Mouse (Mus musculus): ENCODE data around the gene Dusp9. TPM values are rescaled to one million over a fixed set of nuclear protein-coding genes. Genes with fewer than 3 reads are reported as not detected.
A peak's percentile ranks its signal among the peaks of the same experiment; 100 is the strongest.

The Dusp9 gene
- polyA plus RNA-seq (2015; fragmentation: Nextera tagmentation; extraction: Ambion mirVana): 6.0 and 6.3 TPM in 2 replicates

DNA sequence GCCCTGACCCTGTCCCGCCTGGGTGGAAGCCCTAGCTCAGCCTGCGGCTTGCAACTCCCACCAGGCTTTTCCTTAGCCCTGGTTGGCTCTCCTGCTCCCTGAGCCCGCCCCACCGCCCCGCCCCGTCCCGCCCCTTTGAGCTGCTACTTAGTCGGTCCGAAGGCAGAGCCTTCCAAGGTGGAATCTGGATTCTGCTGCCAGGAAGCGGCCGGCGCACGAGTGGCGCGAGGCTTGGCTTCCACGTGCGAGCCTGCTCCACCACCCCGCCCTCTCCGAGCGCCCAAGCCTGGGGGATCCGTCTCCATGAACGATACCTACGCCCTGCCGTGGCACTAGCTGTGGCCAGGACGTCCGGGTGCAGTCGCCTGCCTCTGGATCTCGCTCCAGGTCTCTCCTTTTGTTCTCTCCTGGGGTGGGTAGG, at the start of gene Dusp9:
TSS of gene Dusp9 (plus strand) at position 165 of the 421 bp plus-strand sequence.
- 10% methylated on average over 27 of the region's 28 CpGs for WGBS
- no peaks in the 10 kb centered on the region for H3K9me3 ChIP-seq
- peak within 1 kb of the TSS; percentile 72 for H3K4me2 ChIP-seq
- H3K4me1 ChIP-seq: peaks cover 9% of the 10 kb centered on the region
- H3K27ac ChIP-seq (replicated peaks): no peak within 1 kb of the TSS
- H3K27me3 ChIP-seq (replicated peaks): peaks cover 94% of the 10 kb centered on the region
- H3K9ac ChIP-seq: peak within 1 kb of the TSS; percentile 73
- no peaks in the 10 kb centered on the region for H3K36me3 ChIP-seq
- H3K4me3 ChIP-seq: peak within 1 kb of the TSS; percentile 48
- no peak for ATAC-seq (ENCODE audit: extremely low read depth, insufficient number of reproducible peaks, low FRiP score, low TSS enrichment)

DNA sequence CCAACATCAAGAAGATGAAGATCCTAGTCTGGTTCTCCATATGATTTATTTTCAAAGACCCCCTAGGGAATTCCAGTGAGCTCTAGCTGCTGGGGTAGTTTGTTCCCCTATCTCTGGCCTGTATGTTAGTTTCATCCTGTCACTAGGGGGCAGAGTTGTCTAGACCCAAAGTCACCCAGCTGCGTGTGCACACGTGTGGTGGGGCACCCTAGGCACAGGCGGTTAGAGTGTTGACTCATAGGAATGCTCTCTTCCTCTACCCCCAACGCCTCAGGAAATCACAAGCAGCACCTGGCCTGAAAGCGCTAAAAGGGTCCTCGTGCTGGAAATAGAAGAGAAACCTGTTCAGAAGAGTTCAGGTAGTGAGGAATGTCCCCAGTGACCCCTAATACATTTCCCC, 46.0 kb upstream of the Dusp9 start:
- 18% methylated on average over 6 of the region's 6 CpGs for WGBS
- Histone ChIP-seq H3K4me1 (peaks cover 6% of the 10 kb centered on the region; the same call in 1 of the 2 replicates), H3K4me3 (no peak overlapping the region), H3K36me3 (no peaks in the 10 kb centered on the region), H3K4me2 (no peak overlapping the region), H3K27ac (replicated peaks) (no peak overlapping the region), H3K9me3 (no peaks in the 10 kb centered on the region), H3K27me3 (replicated peaks) (peaks cover 29% of the 10 kb centered on the region), H3K9ac (no peak overlapping the region)
- ATAC-seq (ENCODE audit: extremely low read depth, insufficient number of reproducible peaks, low FRiP score, low TSS enrichment): no peak

DNA sequence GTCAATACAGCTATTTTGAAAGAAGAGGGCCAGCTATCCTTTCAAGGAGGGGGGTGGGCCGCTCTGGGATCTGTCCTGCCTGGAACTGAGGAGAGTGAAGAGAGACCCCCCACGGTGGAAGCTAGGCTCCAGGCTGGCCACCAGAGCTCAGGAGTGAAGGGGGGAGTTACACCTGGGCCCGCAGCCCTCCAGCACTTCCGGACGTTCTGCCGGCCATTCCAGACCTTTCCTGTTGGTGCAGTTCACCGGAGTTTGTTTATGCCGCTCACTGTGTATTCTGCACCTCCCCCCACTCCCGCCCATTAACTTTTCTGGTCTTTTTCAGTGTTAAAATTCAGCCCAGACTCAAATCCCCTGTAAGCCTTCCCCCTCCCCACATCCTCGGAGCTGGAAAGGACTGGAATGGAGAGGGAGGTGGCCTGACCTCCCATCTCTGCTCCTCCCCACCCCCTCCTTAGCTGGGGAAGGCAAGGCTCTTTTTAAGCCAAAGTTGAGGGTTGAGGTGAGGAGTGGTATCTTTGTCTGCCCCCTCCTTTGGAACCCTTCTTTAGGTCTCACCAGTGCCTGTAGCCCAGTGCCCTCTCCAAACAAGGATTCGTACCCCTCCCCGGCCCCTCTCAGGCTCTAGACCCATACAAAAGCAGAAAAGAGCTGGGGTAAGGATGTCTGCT, 44.6 kb upstream of the Dusp9 start:
- no peak for ATAC-seq (ENCODE audit: extremely low read depth, insufficient number of reproducible peaks, low FRiP score, low TSS enrichment)
- Histone ChIP-seq H3K4me3 (no peak overlapping the region), H3K9me3 (no peaks in the 10 kb centered on the region), H3K9ac (no peak overlapping the region), H3K27ac (replicated peaks) (no peak overlapping the region), H3K4me1 (peaks cover 6% of the 10 kb centered on the region; the same call in 1 of the 2 replicates), H3K27me3 (replicated peaks) (peaks cover 25% of the 10 kb centered on the region), H3K4me2 (0 out of 2 replicates have a peak overlapping the region, but pooled peaks have one; percentile 9), H3K36me3 (no peaks in the 10 kb centered on the region)
- WGBS: 38% methylated on average over 12 of the region's 12 CpGs

DNA sequence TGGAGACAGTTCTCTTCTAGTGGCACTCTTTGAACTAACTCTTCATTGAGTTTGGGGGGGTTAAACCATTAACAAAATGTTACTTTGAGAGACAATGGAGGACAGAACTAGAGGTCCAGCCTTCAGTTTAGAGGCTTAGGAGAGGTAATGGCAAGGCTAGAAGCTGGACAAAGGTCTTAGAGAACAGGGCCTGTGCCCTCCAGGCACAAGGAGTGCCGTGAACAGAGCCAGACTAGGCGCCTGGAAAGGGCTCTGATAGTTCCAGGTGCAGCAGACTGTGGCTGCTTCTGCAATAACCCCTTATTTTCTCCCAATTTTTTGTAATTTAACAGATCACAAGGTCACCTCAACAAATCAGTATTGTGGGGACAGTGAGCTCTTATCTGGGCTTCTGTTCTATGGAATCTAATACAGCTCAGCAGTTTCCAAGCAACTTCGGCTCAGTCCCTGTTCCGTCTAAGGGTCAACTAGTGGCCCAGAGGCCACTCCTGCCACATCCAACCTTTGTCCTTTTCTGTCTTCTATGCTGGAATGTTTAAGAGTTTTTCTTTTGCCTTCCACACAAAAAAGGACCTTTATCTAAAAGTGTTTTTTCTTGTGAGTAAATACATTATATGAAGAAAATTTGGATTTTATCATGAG, 43.8 kb upstream of the Dusp9 start:
- 53% methylated on average over 4 of the region's 4 CpGs for WGBS
- H3K36me3 ChIP-seq: no peaks in the 10 kb centered on the region
- H3K27ac ChIP-seq (replicated peaks): no peak overlapping the region
- H3K4me1 ChIP-seq: peaks cover 6% of the 10 kb centered on the region; the same call in 1 of the 2 replicates
- H3K27me3 ChIP-seq (replicated peaks): peaks cover 25% of the 10 kb centered on the region
- H3K4me2 ChIP-seq: no peak overlapping the region
- no peaks in the 10 kb centered on the region for H3K9me3 ChIP-seq
- no peak overlapping the region for H3K4me3 ChIP-seq
- no peak overlapping the region for H3K9ac ChIP-seq
- no peak for ATAC-seq (ENCODE audit: extremely low read depth, insufficient number of reproducible peaks, low FRiP score, low TSS enrichment)

DNA sequence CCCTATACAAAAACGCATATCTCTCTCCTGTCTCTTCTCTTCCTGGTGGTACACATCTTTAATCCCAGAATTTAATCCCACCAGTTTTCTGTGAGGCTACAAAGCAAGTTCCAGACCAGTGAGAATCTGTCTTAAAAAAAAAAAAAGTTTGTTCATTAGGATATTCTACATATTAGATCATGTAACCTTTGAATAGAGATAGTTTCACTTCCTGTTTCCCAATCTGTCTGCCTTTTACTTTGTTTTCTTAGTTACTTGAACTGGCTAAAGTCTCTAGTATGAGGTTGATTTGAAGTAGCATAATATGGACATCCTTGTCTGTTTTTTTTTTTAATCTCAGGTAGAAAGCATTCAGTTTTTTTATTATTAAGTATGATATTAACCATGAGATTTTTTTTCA, 37.8 kb upstream of the Dusp9 start:
- H3K4me3 ChIP-seq: no peak overlapping the region
- H3K36me3 ChIP-seq: no peaks in the 10 kb centered on the region
- H3K4me1 ChIP-seq: no peaks in the 10 kb centered on the region
- no peak overlapping the region for H3K4me2 ChIP-seq
- ATAC-seq (ENCODE audit: extremely low read depth, insufficient number of reproducible peaks, low FRiP score, low TSS enrichment): no peak
- no peaks in the 10 kb centered on the region for H3K9me3 ChIP-seq
- no peaks in the 10 kb centered on the region for H3K27me3 ChIP-seq (replicated peaks)
- no peak overlapping the region for H3K9ac ChIP-seq
- H3K27ac ChIP-seq (replicated peaks): no peak overlapping the region
- 47% methylated on average over 1 of the region's 1 CpGs for WGBS

DNA sequence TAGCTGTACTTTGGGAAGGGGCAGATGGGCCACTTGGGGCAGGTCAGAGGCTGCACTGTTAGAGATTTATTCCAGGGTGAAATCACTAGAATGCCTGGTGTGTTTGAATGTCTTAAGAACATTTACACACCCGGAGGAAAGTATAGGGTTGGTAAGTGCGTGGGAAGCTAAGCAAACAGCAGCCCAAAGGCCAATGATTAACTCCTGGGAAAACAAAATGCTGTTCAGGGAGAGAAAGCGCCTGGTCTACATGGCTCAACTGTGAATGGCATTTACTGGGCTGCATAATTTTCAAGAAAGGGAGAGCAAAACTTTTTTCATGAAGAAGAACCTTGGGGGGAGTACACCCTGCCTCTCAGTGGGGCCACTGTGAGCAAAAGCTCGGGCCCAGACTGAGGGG, 25.6 kb upstream of the Dusp9 start:
- WGBS: 66% methylated on average over 4 of the region's 4 CpGs
- Histone ChIP-seq H3K9ac (no peak overlapping the region), H3K27ac (replicated peaks) (no peak overlapping the region), H3K4me3 (no peak overlapping the region), H3K9me3 (no peaks in the 10 kb centered on the region), H3K4me2 (no peak overlapping the region), H3K27me3 (replicated peaks) (no peaks in the 10 kb centered on the region; the same call in 1 of the 2 replicates), H3K36me3 (no peaks in the 10 kb centered on the region), H3K4me1 (no peaks in the 10 kb centered on the region)
- no peak for ATAC-seq (ENCODE audit: extremely low read depth, insufficient number of reproducible peaks, low FRiP score, low TSS enrichment)

DNA sequence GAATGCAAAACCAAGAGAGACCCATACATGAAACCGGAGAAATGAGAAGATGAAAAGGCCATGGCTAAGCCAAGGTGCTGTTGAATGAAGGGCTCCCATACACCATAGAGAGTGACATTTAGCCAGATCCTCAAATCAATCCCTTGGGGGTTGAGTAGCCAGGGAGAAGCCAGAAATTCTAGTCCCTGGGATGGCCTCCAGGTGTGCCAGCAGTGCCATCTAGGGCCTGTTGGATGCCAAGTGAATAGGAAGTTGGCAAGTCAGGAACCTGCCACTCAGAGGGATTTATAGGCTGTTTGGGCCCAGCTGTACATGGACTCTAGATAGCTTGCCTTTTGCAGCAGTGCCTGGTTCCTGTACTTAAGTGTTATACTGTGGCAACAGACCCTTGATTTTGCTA, 23.3 kb upstream of the Dusp9 start:
- Histone ChIP-seq H3K4me3 (no peak overlapping the region), H3K27me3 (replicated peaks) (no peaks in the 10 kb centered on the region; the same call in 1 of the 2 replicates), H3K4me2 (no peak overlapping the region), H3K36me3 (no peaks in the 10 kb centered on the region), H3K9me3 (no peaks in the 10 kb centered on the region), H3K27ac (replicated peaks) (no peak overlapping the region), H3K9ac (no peak overlapping the region), H3K4me1 (no peaks in the 10 kb centered on the region)
- WGBS: 90% methylated on average over 1 of the region's 1 CpGs
- ATAC-seq (ENCODE audit: extremely low read depth, insufficient number of reproducible peaks, low FRiP score, low TSS enrichment): no peak

DNA sequence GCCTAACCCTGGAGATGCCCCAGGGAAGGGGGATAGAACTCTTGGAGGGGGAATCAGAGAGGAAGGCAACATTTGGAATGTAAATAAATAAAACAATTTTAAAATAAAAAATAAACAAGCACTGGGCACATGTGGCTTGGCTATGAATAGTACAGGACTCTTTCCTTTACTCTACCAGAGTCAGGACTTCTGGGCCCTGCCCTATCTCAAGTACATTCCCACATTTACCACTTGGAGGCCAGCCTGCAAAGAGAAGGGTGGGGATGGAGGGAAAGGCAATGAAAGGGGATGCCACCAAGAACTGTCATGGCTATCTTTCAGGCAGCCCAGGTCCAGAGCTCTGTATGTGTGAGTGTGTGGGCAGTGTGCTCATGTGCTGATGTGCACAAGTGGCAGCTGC, 19.8 kb upstream of the Dusp9 start:
- no peak for ATAC-seq (ENCODE audit: extremely low read depth, insufficient number of reproducible peaks, low FRiP score, low TSS enrichment)
- no peak overlapping the region for H3K9ac ChIP-seq
- no peaks in the 10 kb centered on the region for H3K36me3 ChIP-seq
- no peaks in the 10 kb centered on the region; the same call in none of the 2 replicates for H3K27me3 ChIP-seq (replicated peaks)
- no peaks in the 10 kb centered on the region for H3K4me1 ChIP-seq
- no peak overlapping the region for H3K4me2 ChIP-seq
- no peaks in the 10 kb centered on the region for H3K9me3 ChIP-seq
- no peak overlapping the region for H3K27ac ChIP-seq (replicated peaks)
- H3K4me3 ChIP-seq: no peak overlapping the region

DNA sequence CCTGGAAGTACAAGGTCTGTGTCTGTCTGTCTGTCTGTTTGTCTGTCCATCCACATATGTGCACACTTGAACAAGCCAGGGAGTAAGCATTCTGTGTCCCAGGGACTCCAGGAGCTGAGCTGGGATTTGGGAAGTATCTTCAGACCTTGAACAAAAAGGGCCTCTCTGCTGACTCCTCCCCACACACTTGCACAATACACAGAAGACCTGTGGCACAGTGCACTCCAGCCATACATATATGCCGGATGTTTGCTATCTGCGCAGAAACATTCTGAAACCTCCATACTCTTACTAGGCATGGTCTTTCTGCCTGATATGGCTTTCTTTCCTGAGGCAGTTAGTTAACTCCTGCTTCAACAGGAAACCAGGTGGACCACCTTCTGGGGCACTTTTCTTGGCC, 19.3 kb upstream of the Dusp9 start:
- Histone ChIP-seq H3K4me2 (no peak overlapping the region), H3K36me3 (no peaks in the 10 kb centered on the region), H3K27ac (replicated peaks) (no peak overlapping the region), H3K4me3 (no peak overlapping the region), H3K9me3 (no peaks in the 10 kb centered on the region), H3K4me1 (no peaks in the 10 kb centered on the region), H3K27me3 (replicated peaks) (no peaks in the 10 kb centered on the region; the same call in none of the 2 replicates), H3K9ac (no peak overlapping the region)
- ATAC-seq (ENCODE audit: extremely low read depth, insufficient number of reproducible peaks, low FRiP score, low TSS enrichment): no peak
- WGBS: 73% methylated on average over 2 of the region's 2 CpGs

DNA sequence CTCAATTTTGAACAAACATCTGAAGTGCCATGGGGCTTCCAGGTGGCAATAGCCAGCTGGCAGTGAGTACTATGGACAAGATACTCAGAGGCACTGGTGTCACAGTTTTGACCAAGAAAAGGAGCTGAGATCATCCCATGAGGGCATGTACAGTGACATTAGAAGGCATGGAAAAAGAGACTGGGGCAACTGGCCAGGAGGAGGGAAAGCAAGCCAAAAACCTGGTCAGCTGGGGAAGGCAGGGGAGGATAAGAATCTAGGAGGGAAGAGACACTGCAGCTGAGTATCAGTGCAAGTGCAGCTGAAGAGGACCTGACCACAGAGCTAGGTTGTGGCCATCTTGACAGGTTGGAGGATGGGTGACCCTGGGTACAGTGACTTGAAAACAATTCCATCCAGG, 12.2 kb upstream of the Dusp9 start:
- Histone ChIP-seq H3K27me3 (replicated peaks) (peaks cover 32% of the 10 kb centered on the region), H3K27ac (replicated peaks) (no peak overlapping the region)
- ATAC-seq (ENCODE audit: extremely low read depth, insufficient number of reproducible peaks, low FRiP score, low TSS enrichment): no peak

DNA sequence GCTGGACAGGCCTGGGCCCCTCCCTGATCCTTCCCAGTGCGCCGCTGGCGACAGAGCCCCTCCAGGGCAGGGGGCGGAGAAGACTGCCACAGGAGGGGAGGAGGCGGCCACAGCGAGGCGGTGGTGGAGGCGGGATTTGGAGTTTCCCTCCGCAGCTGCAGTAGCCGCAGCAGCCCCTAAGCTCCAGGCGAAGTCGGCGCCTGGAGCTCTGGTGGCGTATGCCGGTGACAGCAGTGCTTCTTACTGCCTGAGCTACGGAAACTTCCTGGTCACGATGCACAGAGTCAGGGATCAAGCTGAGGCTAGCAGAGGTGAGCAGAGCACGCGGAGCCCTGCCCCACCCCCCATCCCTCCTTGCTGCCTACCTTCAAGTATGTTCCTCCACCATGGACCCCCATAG, 3.8 kb upstream of the Dusp9 start:
- H3K4me1 ChIP-seq: peaks cover 9% of the 10 kb centered on the region
- no peaks in the 10 kb centered on the region for H3K36me3 ChIP-seq
- 7% methylated on average over 14 of the region's 19 CpGs for WGBS
- no peak overlapping the region; the same call in 1 of the 2 replicates for H3K9ac ChIP-seq
- H3K27me3 ChIP-seq (replicated peaks): peaks cover 95% of the 10 kb centered on the region
- ATAC-seq (ENCODE audit: extremely low read depth, insufficient number of reproducible peaks, low FRiP score, low TSS enrichment): no peak
- H3K4me3 ChIP-seq: peak overlapping the region; percentile 24; the same call in 1 of the 2 replicates
- no peaks in the 10 kb centered on the region for H3K9me3 ChIP-seq
- peak overlapping the region; percentile 56 for H3K4me2 ChIP-seq
- no peak overlapping the region for H3K27ac ChIP-seq (replicated peaks)

More for the DNA sequence above, 12.2 kb upstream of the Dusp9 start:
- Histone ChIP-seq H3K4me1 (no peaks in the 10 kb centered on the region), H3K9ac (no peak overlapping the region), H3K9me3 (no peaks in the 10 kb centered on the region), H3K36me3 (no peaks in the 10 kb centered on the region), H3K4me2 (no peak overlapping the region), H3K4me3 (no peak overlapping the region)

DNA sequence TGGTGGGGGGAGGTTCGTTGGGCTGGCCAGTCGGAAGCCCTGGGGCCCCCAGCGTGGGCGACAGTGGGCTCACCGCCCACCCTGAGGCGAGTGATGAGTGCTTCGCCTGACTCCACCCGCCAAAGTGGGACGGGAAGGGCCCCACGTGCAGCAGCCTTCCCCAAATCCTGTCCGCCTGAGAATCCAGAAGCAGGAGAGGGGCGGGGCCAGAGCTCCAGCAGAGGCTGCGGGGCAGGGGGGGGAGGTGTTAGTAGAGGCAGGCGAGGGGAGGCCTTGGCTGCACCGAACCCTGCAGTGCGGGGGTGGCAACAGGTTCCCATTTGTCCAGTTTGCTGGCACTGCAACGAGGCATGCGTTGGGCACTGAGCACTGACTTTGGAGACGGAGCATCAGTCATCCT, 1.8 kb upstream of the Dusp9 start:
- Histone ChIP-seq H3K4me2 (peak overlapping the region; percentile 68), H3K4me3 (peak overlapping the region; percentile 43), H3K9ac (peak overlapping the region; percentile 58), H3K27ac (replicated peaks) (no peak overlapping the region), H3K27me3 (replicated peaks) (peaks cover 96% of the 10 kb centered on the region), H3K9me3 (no peaks in the 10 kb centered on the region), H3K4me1 (peaks cover 9% of the 10 kb centered on the region), H3K36me3 (no peaks in the 10 kb centered on the region)
- 11% methylated on average over 18 of the region's 19 CpGs for WGBS
- no peak for ATAC-seq (ENCODE audit: extremely low read depth, insufficient number of reproducible peaks, low FRiP score, low TSS enrichment)

Measured in heart, embryonic 13.5 days (tissue).